Mouse (Mus musculus) forebrain, postnatal 0 days (tissue): Measurements from ENCODE around the gene Tnnt3. TPM values are rescaled to one million over a fixed set of nuclear protein-coding genes. Genes with fewer than 3 reads are reported as not detected.

ENCODE experiments used
- ATAC-seq: fragments of 200-750 bp; cut with Nextera tagmentation; 2 replicates; pipeline ENCODE4 v1.8.0; 2017; ENCODE audit warnings: mild to moderate bottlenecking, moderate library complexity
- DNase-seq: peaks from one replicate; pipeline ENCODE4 v3.0.0-alpha.2; 2015
- H3K27ac ChIP-seq: fragments of 300-500 bp; sonication (generic); 2 replicates; pipeline ENCODE4 v1.5.1; 2014; ENCODE audit warnings: low read depth, mild to moderate bottlenecking, antibody characterized with exemption, low read length, moderate library complexity, mixed read lengths
- H3K27me3 ChIP-seq: fragments of 300-500 bp; sonication (generic); 2 replicates; pipeline ENCODE4 v1.6.1; 2014; ENCODE audit warnings: mild to moderate bottlenecking, low read length, mixed read lengths; ENCODE audit not compliant: insufficient read depth
- H3K36me3 ChIP-seq: fragments of 300-500 bp; sonication (generic); 2 replicates; pipeline ENCODE4 v1.6.1; 2014; ENCODE audit warnings: mild to moderate bottlenecking, moderate library complexity; ENCODE audit not compliant: insufficient read depth
- H3K4me1 ChIP-seq: fragments of 300-500 bp; sonication (generic); 2 replicates; pipeline ENCODE4 v1.6.1; 2014; ENCODE audit warnings: antibody characterized with exemption; ENCODE audit not compliant: insufficient read depth
- H3K4me2 ChIP-seq: fragments of 300-500 bp; sonication (generic); 2 replicates; pipeline ENCODE4 v1.6.1; 2014; ENCODE audit warnings: low read depth, mild to moderate bottlenecking, moderate library complexity
- H3K4me3 ChIP-seq: fragments of 300-500 bp; sonication (generic); 2 replicates; pipeline ENCODE4 v1.5.1; 2014; ENCODE audit warnings: low read depth, low read length, mixed read lengths
- H3K9ac ChIP-seq: fragments of 300-500 bp; sonication (generic); 2 replicates; pipeline ENCODE4 v1.6.1; 2014; ENCODE audit warnings: mild to moderate bottlenecking
- H3K9me3 ChIP-seq: fragments of 300-500 bp; sonication (generic); 2 replicates; pipeline ENCODE4 v1.6.1; 2016; ENCODE audit warnings: low read length
- CTCF ChIP-seq: sonication (generic); IDR thresholded peaks from 2 replicates; pipeline ENCODE4 v1.5.1; 2016; ENCODE audit warnings: antibody characterized with exemption, control low read depth, low read depth
- WGBS: fragments of 180-500 bp; shearing (Covaris S2); extraction: QIAGEN DNeasy Blood & Tissue Kit; methylation state at CpG from one replicate; pipeline ENCODE4 v1.1.7; 2014; 5-methylcytosine and 5-hydroxymethylcytosine counted together
- polyA plus RNA-seq: library from polyadenylated mRNA; unstranded; fragments of >200 nt; fragmentation: Nextera tagmentation; extraction: Ambion mirVana; gene quantifications from 2 replicates; pipeline ENCODE4 v1.2.1, GENCODE M21; 2015
- total RNA-seq: library from RNA; depleted of rRNA; stranded (reverse); fragments of >200 nt; gene quantifications from 2 replicates; pipeline ENCODE4 v1.2.3, GENCODE M21; 2014

Gene Tnnt3
- total and polyA plus RNA-seq, 2 experiments from 2014 or later: 1.4 to 1.6 TPM

DNA sequence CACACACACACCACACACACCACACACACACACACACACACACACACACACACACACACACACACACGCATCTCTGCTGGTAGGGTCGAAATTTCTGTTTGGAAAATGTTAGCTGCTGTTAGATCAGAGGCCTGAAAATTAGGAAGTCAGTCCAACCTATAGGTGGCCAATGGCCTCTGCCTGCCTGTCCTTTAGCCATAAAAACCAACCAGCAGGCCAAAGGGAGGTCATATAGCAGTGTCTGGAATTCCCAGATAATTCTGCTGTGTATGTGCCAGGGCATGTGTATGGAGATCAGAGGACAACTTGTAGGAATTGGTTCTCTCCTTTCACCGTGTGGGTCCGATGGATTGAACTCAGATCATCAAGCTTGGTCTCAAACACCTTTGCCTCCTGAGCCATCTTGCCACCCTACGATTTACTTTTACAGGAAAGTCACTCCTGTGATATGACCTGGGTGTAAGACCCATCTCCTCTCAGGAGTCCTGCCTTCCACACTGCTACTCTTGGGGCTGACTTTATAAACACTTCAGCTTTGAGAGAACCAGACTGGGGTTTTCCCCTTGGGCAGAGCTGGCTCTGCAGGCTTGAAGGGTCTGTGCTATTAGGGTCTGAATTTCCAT is 39.8 kb upstream of the Tnnt3 start:
- Histone ChIP-seq H3K4me2 (no peak overlapping the region), H3K36me3 (no peaks in the 10 kb centered on the region)
- ATAC-seq: no peak

DNA sequence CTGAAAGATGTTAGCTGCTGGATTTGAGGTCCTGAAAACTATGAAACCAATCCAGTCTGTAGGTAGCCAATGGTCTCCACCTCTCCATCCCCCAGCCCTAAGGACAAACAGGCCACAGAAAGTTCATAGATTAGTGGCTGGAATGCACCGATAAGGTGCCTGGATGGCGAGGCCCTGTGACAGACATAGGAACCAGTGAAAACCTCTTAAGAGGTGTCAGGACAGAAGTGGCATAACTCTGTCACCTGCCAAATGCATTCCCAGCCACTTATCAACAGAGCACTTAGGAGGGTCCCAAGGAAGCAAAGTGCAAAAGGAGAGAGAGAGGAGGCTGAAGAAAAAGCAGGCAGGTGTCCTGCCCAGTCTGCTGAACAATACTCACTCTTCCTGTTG is 39.3 kb upstream of the Tnnt3 start:
- no peak overlapping the region for H3K9ac ChIP-seq

More for the DNA sequence above, 39.8 kb upstream of the Tnnt3 start:
- 94% methylated on average over 5 of the region's 5 CpGs for WGBS
- Histone ChIP-seq H3K27ac (no peak overlapping the region), H3K4me1 (peaks cover 13% of the 10 kb centered on the region; the same call in 1 of the 2 replicates), H3K4me3 (no peak overlapping the region), H3K9ac (no peak overlapping the region), H3K9me3 (no peaks in the 10 kb centered on the region), H3K27me3 (no peaks in the 10 kb centered on the region)
- DNase-seq: no peak
- TF ChIP-seq CTCF: no peak

GRCm38 (mm10) chr7:142460636-142461077 is 38.0 kb upstream of the Tnnt3 start, which contains the start of gene Lsp1:
Lsp1 (plus strand) TSS chr7:142460809.
- Histone ChIP-seq H3K9ac (no peak within 1 kb of the TSS), H3K36me3 (no peaks in the 10 kb centered on the region), H3K4me3 (no peak within 1 kb of the TSS), H3K9me3 (no peaks in the 10 kb centered on the region), H3K27me3 (no peaks in the 10 kb centered on the region), H3K4me1 (peaks cover 13% of the 10 kb centered on the region; the same call in 1 of the 2 replicates), H3K27ac (no peak within 1 kb of the TSS), H3K4me2 (no peak within 1 kb of the TSS)
- no peak for DNase-seq
- TF ChIP-seq CTCF: no peak
- 95% methylated on average over 7 of the region's 7 CpGs for WGBS
- ATAC-seq: no peak

More for the DNA sequence above, 39.3 kb upstream of the Tnnt3 start:
- TF ChIP-seq CTCF: no peak
- DNase-seq (no peak), ATAC-seq (no peak)
- Histone ChIP-seq H3K4me2 (no peak overlapping the region), H3K4me1 (peaks cover 13% of the 10 kb centered on the region; the same call in 1 of the 2 replicates), H3K36me3 (no peaks in the 10 kb centered on the region), H3K9me3 (no peaks in the 10 kb centered on the region), H3K27me3 (no peaks in the 10 kb centered on the region), H3K27ac (no peak overlapping the region), H3K4me3 (no peak overlapping the region)
- 94% methylated on average over 2 of the region's 2 CpGs for WGBS

DNA sequence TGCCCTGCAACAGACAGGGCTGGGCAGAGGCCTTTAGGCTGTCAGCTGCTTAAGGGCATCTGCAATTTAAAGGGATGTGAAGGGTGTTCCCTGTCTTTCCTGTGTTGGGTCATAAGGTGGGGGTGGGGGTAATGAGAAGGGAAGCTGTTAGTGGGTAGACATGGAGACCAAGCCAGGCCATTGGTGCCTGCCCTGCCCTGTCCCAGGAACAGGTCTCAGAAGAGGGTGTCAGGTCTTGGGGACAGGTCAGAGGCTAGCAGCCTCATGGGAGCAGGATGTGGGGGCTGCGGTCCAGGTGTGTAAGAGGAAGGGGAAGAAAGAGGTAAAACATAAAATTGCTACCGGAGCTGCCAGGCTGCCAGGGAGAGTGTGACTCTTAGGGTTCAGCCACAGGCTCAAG is 37.2 kb upstream of the Tnnt3 start:
- 92% methylated on average over 2 of the region's 2 CpGs for whole genome bisulfite sequencing
- Histone ChIP-seq H3K9ac (no peak overlapping the region), H3K27ac (no peak overlapping the region), H3K4me2 (no peak overlapping the region), H3K36me3 (no peaks in the 10 kb centered on the region), H3K4me1 (peaks cover 13% of the 10 kb centered on the region; the same call in 1 of the 2 replicates), H3K4me3 (no peak overlapping the region), H3K27me3 (no peaks in the 10 kb centered on the region), H3K9me3 (no peaks in the 10 kb centered on the region)
- DNase-seq (no peak), ATAC-seq (no peak)
- no peak for TF ChIP-seq CTCF

GRCm38 (mm10) chr7:142462190-142462589 is 36.4 kb upstream of the Tnnt3 start:
- Histone ChIP-seq H3K27me3 (no peaks in the 10 kb centered on the region), H3K4me2 (no peak overlapping the region), H3K4me3 (no peak overlapping the region), H3K9ac (no peak overlapping the region), H3K36me3 (no peaks in the 10 kb centered on the region), H3K9me3 (no peaks in the 10 kb centered on the region), H3K4me1 (peaks cover 7% of the 10 kb centered on the region; the same call in 1 of the 2 replicates), H3K27ac (no peak overlapping the region)
- WGBS: 91% methylated on average over 6 of the region's 6 CpGs
- ATAC-seq: no peak
- TF ChIP-seq CTCF: no peak
- DNase-seq: no peak

- DNase-seq: no peak
- no peak overlapping the region for H3K27ac ChIP-seq
- H3K4me3 ChIP-seq: no peak overlapping the region
- H3K27me3 ChIP-seq: no peaks in the 10 kb centered on the region
- no peak for ATAC-seq
- no peaks in the 10 kb centered on the region for H3K36me3 ChIP-seq
- 79% methylated on average over 4 of the region's 4 CpGs for WGBS
- TF ChIP-seq CTCF: no peak
- H3K4me1 ChIP-seq: peaks cover 4% of the 10 kb centered on the region; the same call in 1 of the 2 replicates
- no peak overlapping the region for H3K4me2 ChIP-seq
- no peaks in the 10 kb centered on the region for H3K9me3 ChIP-seq
- no peak overlapping the region for H3K9ac ChIP-seq
Measured at GRCm38 (mm10) chr7:142462594-142463078, 36.0 kb upstream of the Tnnt3 start.

GRCm38 (mm10) chr7:142470171-142470691 is 28.4 kb upstream of the Tnnt3 start:
- no peak for TF ChIP-seq CTCF
- H3K27me3 ChIP-seq: no peaks in the 10 kb centered on the region
- no peak overlapping the region for H3K4me2 ChIP-seq
- no peak overlapping the region for H3K4me3 ChIP-seq
- ATAC-seq (no peak), DNase-seq (no peak)
- no peaks in the 10 kb centered on the region for H3K4me1 ChIP-seq
- WGBS: 92% methylated on average over 7 of the region's 7 CpGs
- H3K9me3 ChIP-seq: no peaks in the 10 kb centered on the region
- H3K36me3 ChIP-seq: no peaks in the 10 kb centered on the region
- no peak overlapping the region for H3K27ac ChIP-seq
- H3K9ac ChIP-seq: no peak overlapping the region
